Mouse (Mus musculus) lung, embryonic 14.5 days (tissue): ENCODE results near the gene Gpr31b. TPM values are rescaled to one million over a fixed set of nuclear protein-coding genes. Genes with fewer than 3 reads are reported as not detected.
"Not testable (repeated sequence)": the region's sequence is repeated elsewhere in the genome, so short reads cannot be mapped to it uniquely, and the experiment has no call there.

Experiments
- ATAC-seq: fragments of 200-750 bp; cut with Nextera tagmentation; 2 replicates; pipeline ENCODE4 v1.8.0; 2017; ENCODE audit warnings: mild to moderate bottlenecking, moderate TSS enrichment, moderate library complexity; ENCODE audit not compliant: insufficient read depth
- DNase-seq: peaks from one replicate; pipeline ENCODE4 v3.0.0-alpha.2; 2015
- H3K27ac ChIP-seq: fragments of 300-500 bp; sonication (generic); 2 replicates; pipeline ENCODE4 v1.5.1; 2014; ENCODE audit warnings: low read depth, mild to moderate bottlenecking, moderate library complexity
- H3K27me3 ChIP-seq: fragments of 300-500 bp; sonication (generic); 2 replicates; pipeline ENCODE4 v1.6.1; 2014; ENCODE audit warnings: low read length, control low read depth; ENCODE audit not compliant: insufficient read depth
- H3K36me3 ChIP-seq: fragments of 300-500 bp; sonication (generic); 2 replicates; pipeline ENCODE4 v1.6.1; 2014; ENCODE audit warnings: control low read depth; ENCODE audit not compliant: insufficient read depth
- H3K4me1 ChIP-seq: fragments of 300-500 bp; sonication (generic); 2 replicates; pipeline ENCODE4 v1.6.1; 2014; ENCODE audit warnings: antibody characterized with exemption, control low read depth; ENCODE audit not compliant: insufficient read depth
- H3K4me2 ChIP-seq: fragments of 300-500 bp; sonication (generic); 2 replicates; pipeline ENCODE4 v1.6.1; 2014; ENCODE audit warnings: mild to moderate bottlenecking
- H3K4me3 ChIP-seq: fragments of 300-500 bp; sonication (generic); 2 replicates; pipeline ENCODE4 v1.5.1; 2014; ENCODE audit warnings: low read depth, low read length
- H3K9ac ChIP-seq: fragments of 300-500 bp; sonication (generic); 2 replicates; pipeline ENCODE4 v1.6.1; 2014
- H3K9me3 ChIP-seq: fragments of 300-500 bp; sonication (generic); 2 replicates; pipeline ENCODE4 v1.6.1; 2016; ENCODE audit warnings: low read depth, low read length, control low read depth
- WGBS: fragments of 180-500 bp; shearing (Covaris S2); extraction: QIAGEN DNeasy Blood & Tissue Kit; methylation state at CpG from one replicate; pipeline ENCODE4 v1.1.7; 2014; 5-methylcytosine and 5-hydroxymethylcytosine counted together
- polyA plus RNA-seq: library from polyadenylated mRNA; unstranded; fragments of >200 nt; fragmentation: Nextera tagmentation; extraction: Ambion mirVana; gene quantifications from 2 replicates; pipeline ENCODE4 v1.2.1, GENCODE M21; 2014

Gene Gpr31b
- not detected in 2 replicates for polyA plus RNA-seq

DNA sequence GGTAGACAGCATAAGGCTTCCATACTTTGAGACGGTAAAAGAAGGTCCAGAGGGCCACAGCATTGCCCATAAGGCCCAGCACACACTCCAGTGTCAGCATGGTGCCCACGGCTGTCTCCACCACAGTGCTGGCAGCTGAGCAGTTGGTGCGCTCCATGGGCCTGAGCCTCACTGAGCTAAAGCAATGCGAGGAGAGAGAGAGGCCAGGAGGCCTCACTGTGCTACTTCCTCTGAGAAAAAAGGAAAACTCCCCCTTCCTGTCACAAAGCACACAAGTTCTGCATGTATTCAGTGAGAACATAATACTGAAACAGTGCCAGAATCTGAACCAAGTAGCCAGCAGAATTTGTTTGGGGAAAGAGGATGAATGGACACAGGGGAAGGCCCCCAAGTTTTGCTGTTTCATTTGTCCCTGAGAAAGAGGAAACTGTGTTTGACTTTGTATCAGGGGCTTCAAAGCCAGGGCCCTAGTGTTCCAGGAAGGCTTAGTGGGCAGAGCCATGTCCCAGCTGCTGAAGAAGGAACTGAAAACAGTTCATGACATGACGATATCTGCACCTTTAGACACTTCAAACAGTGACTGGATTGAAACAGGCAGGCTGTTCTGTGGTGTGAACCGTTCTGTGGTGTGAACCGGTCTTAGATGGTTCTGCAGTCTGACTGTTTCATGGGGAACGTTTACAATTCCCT lies at the start of gene Gpr31b:
TSS of gene Gpr31b (minus strand) at position 173 of the 690 bp plus-strand sequence.
- H3K27ac ChIP-seq, DNase-seq, H3K27me3 ChIP-seq, H3K36me3 ChIP-seq, H3K9me3 ChIP-seq, H3K9ac ChIP-seq, H3K4me3 ChIP-seq, H3K4me2 ChIP-seq, H3K4me1 ChIP-seq: not testable (repeated sequence)
- WGBS: no CpG with 5 or more reads among the region's 8 CpGs
- ATAC-seq: peak; percentile 81

DNA sequence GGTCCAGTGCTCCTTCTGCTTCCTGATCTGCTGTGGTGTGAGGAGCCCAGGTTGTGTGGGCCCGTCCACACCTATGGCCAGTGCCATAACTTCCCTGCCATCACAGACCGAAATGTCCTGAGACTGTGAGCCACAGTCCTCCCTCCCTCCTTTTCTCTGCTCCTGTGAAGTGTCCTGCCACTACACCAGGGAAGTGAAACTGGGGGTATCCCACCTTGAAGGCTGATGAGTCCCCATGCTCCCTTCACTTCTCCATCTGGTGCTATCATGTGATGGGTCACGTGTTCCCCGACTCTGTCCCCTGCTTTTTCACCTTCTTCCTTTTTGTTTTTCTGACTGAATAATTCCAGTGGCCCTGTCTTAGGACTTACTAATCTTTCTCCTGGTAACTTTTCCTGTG lies 40.9 kb upstream of the Gpr31b start:
- not testable (repeated sequence) for H3K9ac ChIP-seq, H3K9me3 ChIP-seq, H3K27ac ChIP-seq, H3K4me3 ChIP-seq, ATAC-seq, H3K4me2 ChIP-seq, H3K27me3 ChIP-seq, H3K36me3 ChIP-seq, H3K4me1 ChIP-seq, DNase-seq
- WGBS: 94% methylated on average over 2 of the region's 4 CpGs

DNA sequence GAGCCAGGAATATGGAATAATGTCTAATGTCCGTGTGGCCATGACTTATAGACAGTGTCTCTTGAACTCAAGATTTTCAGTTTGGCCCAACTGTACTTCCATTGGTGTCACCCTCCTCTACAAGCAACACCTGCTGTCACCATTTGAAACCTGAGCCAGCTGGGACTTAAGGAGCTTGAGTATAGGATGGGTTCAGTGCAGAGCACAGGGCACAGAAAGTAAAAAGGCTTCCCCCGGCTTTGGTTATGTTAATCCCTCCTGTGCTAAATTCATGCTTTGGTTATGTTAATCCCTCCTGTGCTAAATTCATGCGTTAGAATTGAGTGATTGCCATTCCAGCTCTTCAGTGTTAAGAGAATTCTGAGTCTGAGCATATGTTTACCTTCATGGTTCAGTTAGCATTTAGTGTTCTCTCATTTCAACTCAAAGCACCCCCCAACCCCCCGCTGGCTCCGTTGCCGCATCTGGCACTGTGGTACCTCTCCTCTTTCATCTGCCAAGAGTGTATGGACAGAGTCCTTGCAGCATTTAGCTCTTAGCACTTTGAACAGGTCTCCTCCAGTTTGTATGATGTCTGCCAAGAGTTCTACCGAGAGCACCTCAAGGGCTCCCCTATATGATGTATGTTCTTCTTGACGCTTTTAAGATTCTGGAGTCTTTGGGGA lies 40.1 kb upstream of the Gpr31b start:
- not testable (repeated sequence) for H3K4me1 ChIP-seq, H3K9me3 ChIP-seq, ATAC-seq, H3K4me2 ChIP-seq, H3K9ac ChIP-seq, DNase-seq, H3K36me3 ChIP-seq, H3K27me3 ChIP-seq, H3K27ac ChIP-seq, H3K4me3 ChIP-seq
- WGBS: 73% methylated on average over 5 of the region's 8 CpGs

DNA sequence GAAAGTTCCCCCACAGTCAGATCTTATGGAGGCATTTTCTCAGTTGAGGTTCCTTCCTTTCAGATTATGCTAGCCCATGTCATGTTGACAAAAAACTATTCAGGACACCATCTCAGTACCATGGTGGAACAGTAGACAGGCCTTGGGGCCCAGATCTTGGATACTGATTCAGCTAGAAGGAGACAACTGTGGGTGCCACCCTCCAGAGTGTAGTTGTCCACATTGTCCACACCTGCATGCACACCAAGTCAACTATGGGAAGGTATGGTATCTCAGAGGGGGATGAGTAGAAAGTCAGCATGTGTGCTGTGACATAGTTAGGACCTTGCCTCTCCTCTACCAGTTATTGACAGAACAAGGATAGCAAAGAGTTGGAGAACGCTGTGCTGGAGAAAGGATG lies 39.4 kb upstream of the Gpr31b start:
- DNase-seq, H3K27me3 ChIP-seq, H3K36me3 ChIP-seq, H3K4me2 ChIP-seq, H3K9me3 ChIP-seq, ATAC-seq, H3K9ac ChIP-seq, H3K4me3 ChIP-seq, H3K27ac ChIP-seq, H3K4me1 ChIP-seq: not testable (repeated sequence)
- no CpG with 5 or more reads among the region's 1 CpGs for WGBS

DNA sequence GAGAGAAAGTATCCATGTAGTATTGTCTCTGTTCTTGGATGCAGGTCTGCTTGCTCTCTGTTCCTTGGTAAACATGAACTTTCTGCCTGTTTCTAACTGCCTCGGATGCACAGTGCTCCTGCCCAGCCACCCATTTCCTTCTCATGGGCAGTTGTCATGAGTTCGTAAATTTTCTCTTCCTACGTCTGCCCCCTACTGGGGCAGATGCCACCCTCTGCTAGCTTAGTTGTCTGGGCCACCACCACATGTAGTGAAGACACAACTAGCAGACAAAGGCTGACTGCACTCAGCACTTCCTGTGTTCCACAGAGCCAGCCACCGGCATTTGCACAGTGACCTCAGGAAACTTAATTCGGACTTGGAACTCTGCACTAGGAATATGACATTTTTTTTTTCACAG lies 17.1 kb upstream of the Gpr31b start:
- not testable (repeated sequence) for H3K27ac ChIP-seq, H3K9me3 ChIP-seq, H3K4me3 ChIP-seq, ATAC-seq, DNase-seq, H3K36me3 ChIP-seq, H3K4me1 ChIP-seq, H3K9ac ChIP-seq, H3K4me2 ChIP-seq, H3K27me3 ChIP-seq
- 67% methylated on average over 3 of the region's 5 CpGs for WGBS

DNA sequence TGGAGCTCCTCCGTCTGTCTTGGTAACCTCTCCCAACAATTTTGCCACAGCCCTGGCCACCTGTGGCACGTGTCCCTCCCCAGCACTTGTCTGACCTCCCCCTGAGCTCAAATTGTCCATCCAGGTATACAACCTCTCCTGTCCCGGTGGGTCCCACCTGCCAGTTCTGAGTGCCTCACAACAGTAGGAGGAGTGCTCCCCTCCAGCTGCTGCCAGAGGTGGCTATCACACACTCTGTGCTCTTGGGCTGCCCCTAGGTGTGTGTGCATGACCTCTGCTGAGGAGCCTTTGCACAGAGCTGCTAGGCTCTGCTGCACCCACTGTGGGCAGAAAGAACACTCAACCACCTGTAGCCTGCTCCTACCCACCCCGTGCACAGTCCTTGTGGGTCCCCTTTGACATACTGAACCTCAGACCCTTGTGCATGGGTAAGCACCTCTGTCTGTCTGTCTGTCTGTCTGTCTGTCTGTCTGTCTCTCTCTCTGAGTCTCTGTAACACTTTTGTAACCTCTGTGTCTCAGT lies 15.8 kb upstream of the Gpr31b start:
- H3K4me1 ChIP-seq, H3K9ac ChIP-seq, DNase-seq, H3K27me3 ChIP-seq, H3K4me3 ChIP-seq, H3K36me3 ChIP-seq, H3K9me3 ChIP-seq, H3K27ac ChIP-seq, ATAC-seq, H3K4me2 ChIP-seq: not testable (repeated sequence)
- WGBS: 86% methylated on average over 1 of the region's 4 CpGs

DNA sequence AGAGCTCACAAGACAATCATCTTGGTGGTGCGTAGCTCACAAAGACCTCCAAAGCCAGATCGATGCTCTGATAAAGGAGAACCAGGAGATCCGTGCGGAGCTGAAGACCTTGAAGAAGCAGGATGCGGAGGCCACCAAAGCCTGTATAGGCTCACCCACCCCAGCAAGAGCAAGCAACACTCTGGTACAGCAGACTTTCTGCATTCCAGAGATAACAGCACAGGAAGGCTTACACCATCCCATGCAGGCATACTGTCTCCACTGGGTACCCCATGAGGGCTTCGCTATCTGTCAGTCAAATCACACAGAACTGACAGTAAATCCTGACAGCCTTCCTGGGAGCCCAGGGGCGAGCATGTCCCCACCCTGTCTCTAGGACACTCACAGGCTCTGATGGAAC lies 10.8 kb upstream of the Gpr31b start:
- not testable (repeated sequence) for H3K4me1 ChIP-seq, ATAC-seq, H3K27me3 ChIP-seq, H3K9me3 ChIP-seq, H3K4me2 ChIP-seq, H3K27ac ChIP-seq, H3K4me3 ChIP-seq, H3K36me3 ChIP-seq, H3K9ac ChIP-seq, DNase-seq
- 59% methylated on average over 4 of the region's 7 CpGs for WGBS

DNA sequence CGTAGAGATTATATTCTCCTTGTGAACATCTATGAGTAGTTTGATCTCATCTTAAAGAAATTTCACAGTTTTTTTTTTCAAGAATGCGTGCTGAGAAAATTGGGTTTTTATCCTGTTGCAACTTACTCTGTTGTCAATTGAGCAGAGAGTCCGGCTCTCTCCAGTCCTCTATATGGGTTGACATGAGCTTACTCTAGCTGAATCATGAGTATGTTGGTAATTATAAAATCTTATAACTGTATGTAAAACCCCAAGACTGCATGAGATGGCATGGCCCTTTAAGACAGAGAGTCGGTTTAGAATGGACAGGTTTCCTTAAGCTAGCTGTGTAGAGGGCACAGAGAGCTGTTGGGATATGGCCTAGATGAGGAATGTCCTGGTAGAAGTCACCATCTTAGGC lies 8.7 kb upstream of the Gpr31b start, which contains the start of gene Tcp10b:
TSS of gene Tcp10b (plus strand) at position 301 of the 400 bp plus-strand sequence.
- H3K4me1 ChIP-seq, ATAC-seq, DNase-seq, H3K4me3 ChIP-seq, H3K4me2 ChIP-seq, H3K27me3 ChIP-seq, H3K36me3 ChIP-seq, H3K9ac ChIP-seq, H3K9me3 ChIP-seq, H3K27ac ChIP-seq: not testable (repeated sequence)
- WGBS: 90% methylated on average over 4 of the region's 4 CpGs
